Mouse (Mus musculus) embryonic facial prominence, embryonic 10.5 days (tissue): ENCODE data around the gene Gpc6. TPM values are rescaled to one million over a fixed set of nuclear protein-coding genes. Genes with fewer than 3 reads are reported as not detected.

Source experiments
- DNase-seq: peaks from one replicate; pipeline ENCODE4 v3.0.0-alpha.2; 2017; ENCODE audit warnings: low spot score
- H3K27ac ChIP-seq: fragments of 300-500 bp; sonication (generic); replicated peaks from 2 replicates; pipeline ENCODE4 v1.5.1; 2016; ENCODE audit warnings: mild to moderate bottlenecking
- H3K27me3 ChIP-seq: fragments of 300-500 bp; sonication (generic); replicated peaks from 2 replicates; pipeline ENCODE4 v1.6.1; 2016; ENCODE audit warnings: low read depth, mild to moderate bottlenecking; ENCODE audit not compliant: poor library complexity, severe bottlenecking
- H3K36me3 ChIP-seq: fragments of 300-500 bp; sonication (generic); replicated peaks from 2 replicates; pipeline ENCODE4 v1.6.1; 2016; ENCODE audit warnings: mild to moderate bottlenecking, moderate library complexity
- H3K4me1 ChIP-seq: fragments of 300-500 bp; sonication (generic); 2 replicates; pipeline ENCODE4 v1.6.1; 2016
- H3K4me3 ChIP-seq: fragments of 300-500 bp; sonication (generic); 2 replicates; pipeline ENCODE4 v1.5.1; 2016; ENCODE audit warnings: mild to moderate bottlenecking, moderate library complexity
- H3K9me3 ChIP-seq: fragments of 300-500 bp; sonication (generic); 2 replicates; pipeline ENCODE4 v1.6.1; 2016; ENCODE audit warnings: mild to moderate bottlenecking
- WGBS: fragments of 180-500 bp; shearing (Covaris S2); methylation state at CpG from one replicate; pipeline ENCODE4 v1.1.7; 2016; 5-methylcytosine and 5-hydroxymethylcytosine counted together
- polyA plus RNA-seq: library from polyadenylated mRNA; unstranded; fragments of >200 nt; fragmentation: Nextera tagmentation; extraction: Ambion mirVana; gene quantifications from 2 replicates; pipeline ENCODE4 v1.2.1, GENCODE M21; 2016

Gpc6 gene
- polyA plus RNA-seq, 1 experiment from 2014 or later: 41.4 TPM

DNA sequence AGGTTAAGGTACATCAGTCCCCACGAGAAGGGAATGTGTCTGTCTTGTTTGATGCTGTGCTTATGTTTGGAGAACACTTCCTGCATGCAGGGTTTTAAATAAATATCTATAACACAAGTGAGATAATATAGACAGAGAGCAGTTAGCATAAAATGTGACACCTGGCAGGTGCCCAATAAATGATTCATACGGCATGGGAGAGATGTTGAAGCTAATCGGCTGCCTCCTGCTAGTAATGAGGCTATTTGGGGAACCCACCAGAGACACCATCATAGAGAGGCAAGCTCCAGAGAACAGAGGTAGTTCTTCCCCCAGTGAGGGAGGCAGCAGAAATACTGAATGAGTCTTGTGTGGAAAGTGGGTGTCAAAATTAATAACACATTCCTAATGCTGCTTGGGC lies 553.8 kb downstream of the Gpc6 start:
- Histone ChIP-seq H3K4me1 (no peaks in the 10 kb centered on the region), H3K4me3 (no peak overlapping the region), H3K36me3 (no peaks in the 10 kb centered on the region), H3K27ac (no peak overlapping the region), H3K9me3 (no peaks in the 10 kb centered on the region), H3K27me3 (no peaks in the 10 kb centered on the region)
- DNase-seq: no peak
- 90% methylated on average over 3 of the region's 3 CpGs for WGBS

DNA sequence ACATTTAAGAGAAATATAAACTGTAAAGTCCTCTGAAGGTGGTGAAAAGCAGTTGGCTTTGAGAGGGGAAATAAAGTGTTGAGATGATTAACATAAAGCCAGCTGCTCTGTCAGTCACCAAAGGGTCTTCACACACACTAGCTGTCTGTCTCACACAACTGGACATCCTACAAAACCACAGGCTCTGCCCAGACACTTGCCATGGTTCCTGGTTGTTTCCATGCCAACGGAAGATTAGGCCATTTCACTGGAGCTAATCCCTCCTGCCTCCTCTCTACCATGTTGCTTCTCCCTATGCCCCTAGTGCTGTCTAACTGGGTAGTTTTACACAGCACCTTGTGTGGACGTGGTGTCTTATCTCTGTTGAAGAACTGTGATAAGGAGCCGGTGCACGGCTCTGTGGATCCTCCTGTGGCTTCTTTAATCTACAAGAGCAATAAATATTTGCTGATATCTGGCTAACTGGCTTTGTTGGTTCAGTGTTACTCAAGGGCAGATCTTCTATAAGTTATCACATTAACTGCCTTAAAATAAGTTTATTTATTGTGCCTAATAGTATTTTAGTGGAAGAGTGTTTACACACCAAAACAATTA lies 562.1 kb downstream of the Gpc6 start:
- no peak for DNase-seq
- H3K4me1 ChIP-seq: 0 out of 2 replicates have a peak, but pooled peaks cover 3% of the 10 kb centered on the region
- no peaks in the 10 kb centered on the region for H3K9me3 ChIP-seq
- 82% methylated on average over 4 of the region's 4 CpGs for WGBS
- no peaks in the 10 kb centered on the region for H3K27me3 ChIP-seq
- no peak overlapping the region for H3K4me3 ChIP-seq
- no peak overlapping the region for H3K27ac ChIP-seq
- no peaks in the 10 kb centered on the region for H3K36me3 ChIP-seq

DNA sequence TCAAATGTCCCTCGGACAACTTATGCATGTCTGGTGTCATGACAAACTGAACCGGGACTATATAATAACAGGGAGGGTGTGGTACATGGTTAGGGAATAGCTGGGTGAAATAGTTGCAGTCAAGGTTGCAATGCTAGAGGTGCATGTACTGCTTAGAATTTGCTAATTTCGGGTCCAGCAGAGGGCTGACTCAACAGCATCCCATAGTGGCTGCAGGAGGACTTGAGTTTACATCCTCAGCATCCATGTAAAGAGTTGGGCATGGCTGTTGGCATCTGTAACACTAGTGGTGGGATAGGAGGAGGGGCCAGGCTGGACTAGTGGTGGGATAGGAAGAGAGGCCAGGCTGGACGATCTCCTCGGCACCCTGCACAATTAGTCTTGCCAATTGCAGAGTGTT lies 565.4 kb downstream of the Gpc6 start:
- H3K27ac ChIP-seq: no peak overlapping the region
- 0 out of 2 replicates have a peak, but pooled peaks cover 3% of the 10 kb centered on the region for H3K4me1 ChIP-seq
- WGBS: 71% methylated on average over 5 of the region's 5 CpGs
- no peaks in the 10 kb centered on the region for H3K36me3 ChIP-seq
- no peaks in the 10 kb centered on the region for H3K9me3 ChIP-seq
- DNase-seq: no peak
- no peaks in the 10 kb centered on the region for H3K27me3 ChIP-seq
- no peak overlapping the region for H3K4me3 ChIP-seq

DNA sequence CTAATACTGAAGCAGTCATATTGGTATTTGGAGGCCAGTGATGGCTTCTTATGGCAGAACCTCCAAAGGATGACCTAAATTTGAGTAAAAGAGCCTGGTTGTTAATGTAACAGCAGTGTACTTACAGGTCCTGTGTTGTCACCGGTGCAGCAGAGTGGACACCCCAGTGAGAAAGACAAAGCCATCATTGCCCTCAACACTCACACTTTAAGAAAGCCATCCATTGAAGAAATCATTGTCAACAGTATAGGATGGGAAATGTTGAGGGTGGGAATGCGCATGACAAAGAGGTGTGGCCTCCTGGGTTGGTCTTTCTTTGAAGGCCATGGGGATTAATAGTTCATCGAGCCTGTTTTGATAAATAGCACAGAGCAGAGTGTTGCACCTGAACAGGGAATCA lies 570.0 kb downstream of the Gpc6 start:
- H3K27ac ChIP-seq: no peak overlapping the region
- WGBS: 71% methylated on average over 3 of the region's 3 CpGs
- H3K36me3 ChIP-seq: no peaks in the 10 kb centered on the region
- H3K9me3 ChIP-seq: no peaks in the 10 kb centered on the region
- H3K4me3 ChIP-seq: no peak overlapping the region
- peaks cover 4% of the 10 kb centered on the region; the same call in 1 of the 2 replicates for H3K4me1 ChIP-seq
- H3K27me3 ChIP-seq: no peaks in the 10 kb centered on the region
- no peak for DNase-seq

DNA sequence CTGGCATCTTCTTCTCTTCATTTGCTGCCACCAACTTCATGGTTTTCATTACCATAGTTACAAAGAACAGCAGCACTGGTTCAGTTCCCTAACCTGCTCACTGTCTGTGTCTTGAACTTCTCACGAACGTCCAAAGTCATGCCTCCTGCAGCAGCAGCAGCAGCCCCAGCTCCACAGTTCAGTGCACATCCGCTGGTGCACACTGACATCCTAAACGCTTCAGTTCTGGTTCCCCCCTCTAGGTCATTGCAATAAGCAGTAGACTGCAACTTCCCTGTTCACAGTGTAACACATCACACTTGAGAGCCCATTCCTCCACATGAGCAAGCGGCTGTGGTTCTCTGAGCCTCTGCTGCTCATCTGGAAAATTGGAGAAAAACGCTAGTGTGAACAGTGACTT lies 573.7 kb downstream of the Gpc6 start:
- H3K27ac ChIP-seq: no peak overlapping the region
- 86% methylated on average over 6 of the region's 6 CpGs for WGBS
- no peak overlapping the region for H3K4me3 ChIP-seq
- H3K4me1 ChIP-seq: peaks cover 4% of the 10 kb centered on the region; the same call in 1 of the 2 replicates
- H3K9me3 ChIP-seq: no peaks in the 10 kb centered on the region
- DNase-seq: no peak
- no peaks in the 10 kb centered on the region for H3K36me3 ChIP-seq
- no peaks in the 10 kb centered on the region for H3K27me3 ChIP-seq

DNA sequence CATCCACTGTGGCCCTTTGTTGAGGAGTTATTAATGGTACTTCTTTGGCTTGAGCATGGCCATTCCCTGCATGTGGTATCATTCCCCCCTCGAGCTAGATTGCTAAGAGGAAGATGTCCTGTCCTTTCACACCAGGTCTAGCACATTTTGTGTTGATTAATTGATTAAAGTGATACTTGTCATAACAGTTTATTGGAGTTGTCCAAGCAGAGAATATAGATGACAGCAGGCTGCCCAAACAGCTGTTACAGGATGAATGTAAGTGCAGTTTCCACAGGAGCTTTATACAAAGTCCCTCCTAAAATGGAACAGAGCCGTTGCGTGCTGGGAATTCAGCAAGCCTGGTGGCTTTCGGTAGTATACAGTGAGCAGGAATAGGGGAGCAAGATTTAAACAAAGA lies 574.2 kb downstream of the Gpc6 start:
- H3K4me3 ChIP-seq: no peak overlapping the region
- no peak for DNase-seq
- no peaks in the 10 kb centered on the region for H3K36me3 ChIP-seq
- H3K27me3 ChIP-seq: no peaks in the 10 kb centered on the region
- H3K4me1 ChIP-seq: peaks cover 4% of the 10 kb centered on the region; the same call in 1 of the 2 replicates
- WGBS: 91% methylated on average over 4 of the region's 4 CpGs
- no peak overlapping the region for H3K27ac ChIP-seq
- no peaks in the 10 kb centered on the region for H3K9me3 ChIP-seq

DNA sequence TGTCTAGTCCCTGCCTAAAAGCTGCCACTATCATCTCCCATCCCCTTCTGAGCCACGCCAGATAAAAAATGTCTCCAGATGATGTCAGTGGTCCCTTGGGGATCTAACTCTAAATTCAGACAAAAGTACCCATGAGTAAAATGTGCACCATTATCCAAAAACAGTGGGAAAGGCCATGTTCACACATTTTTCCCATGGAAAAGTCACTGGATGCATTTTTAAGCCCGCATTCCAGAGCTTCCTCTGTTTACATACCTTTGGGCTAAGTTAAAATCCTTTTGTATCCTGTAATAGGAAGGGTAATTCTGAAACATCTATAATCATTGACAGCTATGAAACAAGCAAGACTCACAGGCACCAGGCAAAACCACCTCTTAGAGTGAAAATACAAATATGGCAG lies 589.7 kb downstream of the Gpc6 start:
- Histone ChIP-seq H3K27me3 (no peaks in the 10 kb centered on the region), H3K27ac (no peak overlapping the region), H3K4me1 (peaks cover 5% of the 10 kb centered on the region; the same call in 1 of the 2 replicates), H3K9me3 (no peaks in the 10 kb centered on the region), H3K36me3 (no peaks in the 10 kb centered on the region), H3K4me3 (no peak overlapping the region)
- DNase-seq: no peak
- 66% methylated on average over 2 of the region's 2 CpGs for WGBS

DNA sequence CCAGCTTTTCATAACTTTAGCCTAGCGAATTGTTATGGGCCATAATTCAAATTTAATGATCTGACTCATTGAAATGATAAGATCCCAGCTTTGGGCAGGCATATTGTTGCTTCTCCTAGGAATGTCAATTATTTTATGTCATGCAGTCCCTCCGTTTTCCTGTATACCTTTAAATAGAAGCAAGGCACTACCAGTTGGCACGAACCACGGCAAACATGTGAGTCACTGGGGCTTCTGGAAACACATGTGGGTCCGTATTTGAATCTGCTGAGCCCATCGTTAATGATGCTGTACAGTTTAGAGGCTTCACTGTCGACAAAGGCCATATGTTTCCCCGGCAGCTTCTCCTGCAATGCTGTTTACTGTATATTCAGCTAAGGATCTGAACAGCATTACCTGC lies 594.5 kb downstream of the Gpc6 start:
- no peaks in the 10 kb centered on the region for H3K9me3 ChIP-seq
- no peak overlapping the region for H3K4me3 ChIP-seq
- no peak overlapping the region for H3K27ac ChIP-seq
- 84% methylated on average over 8 of the region's 8 CpGs for WGBS
- H3K27me3 ChIP-seq: no peaks in the 10 kb centered on the region
- no peak for DNase-seq
- H3K4me1 ChIP-seq: peaks cover 9% of the 10 kb centered on the region; the same call in 1 of the 2 replicates
- no peaks in the 10 kb centered on the region for H3K36me3 ChIP-seq

DNA sequence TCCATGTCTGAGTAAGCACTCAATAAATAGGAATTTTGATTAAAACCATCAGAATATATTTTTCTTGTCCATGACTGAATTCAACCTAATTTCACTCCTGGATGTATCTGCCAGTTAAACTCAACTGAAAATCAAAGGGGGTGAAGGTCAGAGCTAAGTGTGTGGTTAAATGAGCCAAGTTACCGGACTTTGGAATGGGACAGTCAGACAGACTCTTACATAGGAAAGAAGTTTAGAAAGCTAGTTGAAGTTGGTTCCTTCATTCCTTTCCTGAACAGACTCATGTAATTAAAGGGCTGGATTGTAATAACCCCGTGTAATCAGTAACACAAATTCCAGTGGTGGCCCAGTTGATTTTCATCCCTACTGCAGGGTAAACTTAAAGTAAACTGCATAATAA lies 595.6 kb downstream of the Gpc6 start:
- Histone ChIP-seq H3K36me3 (no peaks in the 10 kb centered on the region), H3K4me1 (peaks cover 6% of the 10 kb centered on the region; the same call in 1 of the 2 replicates), H3K27ac (no peak overlapping the region), H3K27me3 (no peaks in the 10 kb centered on the region), H3K4me3 (no peak overlapping the region), H3K9me3 (no peaks in the 10 kb centered on the region)
- WGBS: 80% methylated on average over 2 of the region's 2 CpGs
- no peak for DNase-seq

DNA sequence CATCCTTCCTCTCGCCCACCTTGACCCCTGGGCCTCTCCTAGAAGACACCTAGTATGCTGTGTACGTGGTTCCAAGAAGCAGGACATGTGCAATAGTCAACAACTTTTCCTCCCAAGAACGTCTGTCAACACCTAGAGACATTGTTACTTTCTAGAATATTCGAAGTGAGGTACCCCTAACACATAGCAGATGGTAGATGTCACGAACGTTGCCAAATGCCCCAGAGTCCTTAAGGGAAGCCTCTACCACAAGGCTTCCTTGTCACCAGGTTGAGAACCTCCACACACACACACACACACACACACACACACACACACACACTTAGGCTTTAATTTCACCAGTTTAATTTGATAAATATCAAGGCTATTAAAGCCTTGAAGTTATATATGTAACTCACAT lies 600.0 kb downstream of the Gpc6 start:
- Histone ChIP-seq H3K4me3 (no peak overlapping the region), H3K27ac (no peak overlapping the region), H3K4me1 (peaks cover 6% of the 10 kb centered on the region; the same call in 1 of the 2 replicates), H3K9me3 (no peaks in the 10 kb centered on the region), H3K36me3 (no peaks in the 10 kb centered on the region), H3K27me3 (no peaks in the 10 kb centered on the region)
- 81% methylated on average over 6 of the region's 6 CpGs for WGBS
- DNase-seq: no peak

DNA sequence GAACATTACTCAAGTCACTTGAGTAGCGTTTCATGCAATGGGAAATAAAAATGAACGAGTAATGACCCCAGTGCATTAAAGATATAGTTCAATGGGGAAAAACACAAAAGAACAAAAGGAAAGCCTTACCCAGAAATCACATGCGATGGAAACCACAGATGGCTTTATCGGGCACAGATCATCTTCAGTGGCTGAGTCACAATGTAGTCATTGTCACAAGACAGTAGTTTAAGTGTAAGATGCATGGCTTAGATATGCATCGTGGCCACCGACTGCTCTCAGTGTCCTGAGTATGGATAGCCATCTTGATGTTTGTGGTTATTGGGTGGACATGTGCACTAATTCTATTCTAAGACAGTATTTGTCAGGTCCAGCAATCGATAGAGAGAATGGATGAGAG lies 601.9 kb downstream of the Gpc6 start:
- H3K4me1 ChIP-seq: no peaks in the 10 kb centered on the region
- H3K36me3 ChIP-seq: no peaks in the 10 kb centered on the region
- WGBS: 94% methylated on average over 7 of the region's 7 CpGs
- DNase-seq: no peak
- H3K27me3 ChIP-seq: no peaks in the 10 kb centered on the region
- no peak overlapping the region for H3K27ac ChIP-seq
- no peaks in the 10 kb centered on the region for H3K9me3 ChIP-seq
- H3K4me3 ChIP-seq: no peak overlapping the region

DNA sequence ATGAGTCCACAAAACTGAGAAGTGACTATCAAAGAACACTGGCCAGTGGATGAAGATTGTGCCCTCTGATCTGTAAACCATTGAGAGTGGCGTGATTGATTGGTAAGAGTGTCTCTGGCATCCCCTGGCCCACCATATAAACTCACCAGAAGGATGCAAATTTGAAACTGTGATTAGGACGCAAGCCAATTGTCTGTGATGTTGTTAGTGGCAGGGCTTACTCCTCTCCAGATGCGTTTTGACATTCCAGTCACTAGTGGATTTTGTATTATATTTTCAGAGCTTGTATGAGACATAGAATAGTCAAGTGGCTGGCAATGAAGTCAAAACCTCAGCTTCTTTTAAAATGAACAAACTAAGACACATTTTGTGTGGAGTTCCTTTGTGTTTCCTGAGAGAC lies 604.3 kb downstream of the Gpc6 start:
- Histone ChIP-seq H3K36me3 (no peaks in the 10 kb centered on the region), H3K9me3 (no peaks in the 10 kb centered on the region), H3K4me3 (no peak overlapping the region), H3K4me1 (no peaks in the 10 kb centered on the region), H3K27me3 (no peaks in the 10 kb centered on the region), H3K27ac (no peak overlapping the region)
- 86% methylated on average over 3 of the region's 3 CpGs for WGBS
- DNase-seq: no peak

DNA sequence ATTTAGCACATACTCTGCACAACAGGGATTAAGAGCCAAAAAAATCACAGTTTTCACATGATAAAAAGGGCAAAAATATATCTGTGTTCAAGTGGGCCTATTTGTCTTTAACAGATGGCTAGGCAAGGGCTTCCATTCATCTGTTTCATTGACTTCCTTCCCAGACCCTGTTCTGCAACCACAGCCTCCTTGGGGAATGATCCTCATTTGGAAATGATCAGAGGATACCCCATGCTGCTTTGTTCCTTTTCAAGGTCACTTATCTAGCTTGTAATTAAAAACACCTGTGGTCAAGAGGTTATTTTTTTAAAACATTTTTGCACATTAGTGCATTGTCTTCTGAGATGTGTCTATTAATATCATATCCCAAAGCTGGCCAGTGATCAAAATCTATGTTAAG lies 627.7 kb downstream of the Gpc6 start:
- no peaks in the 10 kb centered on the region for H3K9me3 ChIP-seq
- H3K27ac ChIP-seq: no peak overlapping the region
- peaks cover 6% of the 10 kb centered on the region; the same call in 1 of the 2 replicates for H3K4me1 ChIP-seq
- H3K36me3 ChIP-seq: no peaks in the 10 kb centered on the region
- no peaks in the 10 kb centered on the region for H3K27me3 ChIP-seq
- no peak for DNase-seq
- no peak overlapping the region for H3K4me3 ChIP-seq
